Comparison of ENCODE assay signal across 15 mouse cellular contexts in genomic region chr2:52677589-52677988, GRCm38 (mm10).
"Had no signal": no experiment of that assay in that cellular context is flagged by ENCODE, and none has a peak within 500 bp of the region (broad histone marks: within the 10 kb centered on the region; RNA-seq: fewer than 3 reads in every experiment).

No protein-coding gene starts in this region.

- H3K9ac ChIP-seq: liver, embryonic 13.5 days; liver, embryonic 15.5 days; lung, embryonic 14.5 days; midbrain, embryonic 13.5 days; neural tube, embryonic 12.5 days; stomach, embryonic 15.5 days had no signal

- DNase-seq: liver, embryonic 13.5 days; lung, adult 18-20 months; lung, postnatal 14 days; lung, postnatal 4 days; thymus, adult 2 months; thymus, postnatal 25 days; thymus, postnatal 4 days had no signal

- H3K27ac ChIP-seq: liver, embryonic 13.5 days; liver, embryonic 15.5 days; midbrain, embryonic 10.5 days; midbrain, embryonic 13.5 days; neural tube, embryonic 12.5 days; stomach, embryonic 15.5 days; stomach, postnatal 0 days had no signal

- H3K9me3 ChIP-seq: liver, embryonic 13.5 days; liver, embryonic 15.5 days; midbrain, embryonic 10.5 days; midbrain, embryonic 13.5 days; neural tube, embryonic 12.5 days; stomach, embryonic 15.5 days had no signal

- H3K36me3 ChIP-seq: liver, embryonic 13.5 days; liver, embryonic 15.5 days; midbrain, embryonic 10.5 days; midbrain, embryonic 13.5 days; neural tube, embryonic 12.5 days; stomach, embryonic 15.5 days had no signal

- H3K4me3 ChIP-seq: liver, embryonic 13.5 days; liver, embryonic 15.5 days; midbrain, embryonic 10.5 days; myocyte; neural tube, embryonic 12.5 days had no signal

- H3K4me2 ChIP-seq: liver, embryonic 13.5 days; liver, embryonic 15.5 days had no signal

- H3K4me1 ChIP-seq: liver, embryonic 13.5 days had no signal
